Mouse (Mus musculus) midbrain, embryonic 16.5 days (tissue): ENCODE data around the gene Sdhaf1. TPM values are rescaled to one million over a fixed set of nuclear protein-coding genes. Genes with fewer than 3 reads are reported as not detected.

Experiments used
- ATAC-seq: fragments of 200-750 bp; cut with Nextera tagmentation; 2 replicates; pipeline ENCODE4 v1.8.0; 2017; ENCODE audit warnings: moderate TSS enrichment
- H3K27ac ChIP-seq: fragments of 300-500 bp; sonication (generic); 2 replicates; pipeline ENCODE4 v1.5.1; 2014; ENCODE audit warnings: mild to moderate bottlenecking, low read length, mixed read lengths
- H3K27me3 ChIP-seq: fragments of 300-500 bp; sonication (generic); 2 replicates; pipeline ENCODE4 v1.6.1; 2014; ENCODE audit warnings: low read depth, low read length, mixed read lengths; ENCODE audit not compliant: control insufficient read depth, insufficient read depth
- H3K36me3 ChIP-seq: fragments of 300-500 bp; sonication (generic); 2 replicates; pipeline ENCODE4 v1.6.1; 2014; ENCODE audit warnings: mild to moderate bottlenecking, low read length, moderate library complexity, mixed read lengths; ENCODE audit not compliant: control insufficient read depth, insufficient read depth
- H3K4me1 ChIP-seq: fragments of 300-500 bp; sonication (generic); 2 replicates; pipeline ENCODE4 v1.6.1; 2014; ENCODE audit warnings: mild to moderate bottlenecking, low read length, mixed read lengths; ENCODE audit not compliant: control insufficient read depth, insufficient read depth
- H3K4me2 ChIP-seq: fragments of 300-500 bp; sonication (generic); 2 replicates; pipeline ENCODE4 v1.6.1; 2014; ENCODE audit warnings: mild to moderate bottlenecking, low read length, mixed read lengths
- H3K4me3 ChIP-seq: fragments of 300-500 bp; sonication (generic); 2 replicates; pipeline ENCODE4 v1.5.1; 2014; ENCODE audit warnings: low read depth, mild to moderate bottlenecking, low read length, moderate library complexity, mixed read lengths
- H3K9ac ChIP-seq: fragments of 300-500 bp; sonication (generic); 2 replicates; pipeline ENCODE4 v1.6.1; 2014; ENCODE audit warnings: low read depth, low read length, mixed read lengths
- H3K9me3 ChIP-seq: fragments of 300-500 bp; sonication (generic); replicated peaks from 2 replicates; pipeline ENCODE4 v1.6.1; 2014; ENCODE audit warnings: mild to moderate bottlenecking, low read length, mixed read lengths; ENCODE audit not compliant: control insufficient read depth, poor library complexity, severe bottlenecking
- WGBS: fragments of 180-500 bp; shearing (Covaris S2); extraction: QIAGEN DNeasy Blood & Tissue Kit; methylation state at CpG from one replicate; pipeline ENCODE4 v1.1.7; 2014; 5-methylcytosine and 5-hydroxymethylcytosine counted together
- polyA plus RNA-seq: library from polyadenylated mRNA; unstranded; fragments of >200 nt; fragmentation: Nextera tagmentation; extraction: Ambion mirVana; gene quantifications from 2 replicates; pipeline ENCODE4 v1.2.1, GENCODE M21; 2015

Gene Sdhaf1
- polyA plus RNA-seq: 15.2 and 16.9 TPM in 2 replicates

- Histone ChIP-seq H3K9me3 (no peaks in the 10 kb centered on the region; the same call in 1 of the 2 replicates), H3K27ac (peak within 1 kb of the TSS; percentile 8), H3K27me3 (no peaks in the 10 kb centered on the region), H3K36me3 (no peaks in the 10 kb centered on the region), H3K4me2 (peak within 1 kb of the TSS; percentile 87), H3K4me3 (peak within 1 kb of the TSS; percentile 75), H3K9ac (peak within 1 kb of the TSS; percentile 22; the same call in 1 of the 2 replicates), H3K4me1 (peaks cover 14% of the 10 kb centered on the region)
- no peak for ATAC-seq
- WGBS: 76% methylated on average over 3 of the region's 3 CpGs
Measured at GRCm38 (mm10) chr7:30323795-30324194, at the start of gene Sdhaf1. Gene Sdhaf1, minus strand, starts transcription at chr7:30323895.

- ATAC-seq: no peak
- Histone ChIP-seq H3K9ac (no peak overlapping the region), H3K4me3 (no peak overlapping the region), H3K27me3 (no peaks in the 10 kb centered on the region), H3K9me3 (no peaks in the 10 kb centered on the region), H3K36me3 (no peaks in the 10 kb centered on the region), H3K27ac (no peak overlapping the region), H3K4me2 (no peak overlapping the region), H3K4me1 (peaks cover 7% of the 10 kb centered on the region)
- 85% methylated on average over 2 of the region's 2 CpGs for WGBS
Measured at GRCm38 (mm10) chr7:30367466-30367865, 43.8 kb upstream of the Sdhaf1 start.

- H3K9ac ChIP-seq: peak overlapping the region; percentile 96
- peak overlapping the region; percentile 77 for H3K4me3 ChIP-seq
- no peaks in the 10 kb centered on the region for H3K9me3 ChIP-seq
- peaks cover 15% of the 10 kb centered on the region for H3K36me3 ChIP-seq
- no peaks in the 10 kb centered on the region for H3K27me3 ChIP-seq
- peak overlapping the region; percentile 62 for H3K27ac ChIP-seq
- H3K4me2 ChIP-seq: peak overlapping the region; percentile 70
- peak; percentile 61 for ATAC-seq
- peaks cover 36% of the 10 kb centered on the region for H3K4me1 ChIP-seq
- WGBS: 65% methylated on average over 6 of the region's 6 CpGs
Measured at GRCm38 (mm10) chr7:30363344-30363738, 39.6 kb upstream of the Sdhaf1 start.

- Histone ChIP-seq H3K36me3 (peaks cover 15% of the 10 kb centered on the region), H3K4me1 (peaks cover 41% of the 10 kb centered on the region)
Measured at GRCm38 (mm10) chr7:30362652-30363343, 39.1 kb upstream of the Sdhaf1 start, which contains the start of gene Lrfn3. Gene Lrfn3, minus strand, starts transcription at chr7:30362772.

GRCm38 (mm10) chr7:30360028-30360427 lies 36.3 kb upstream of the Sdhaf1 start:
- no peak overlapping the region for H3K9ac ChIP-seq
- no peak overlapping the region for H3K4me2 ChIP-seq
- H3K4me3 ChIP-seq: no peak overlapping the region
- no peaks in the 10 kb centered on the region for H3K9me3 ChIP-seq
- H3K36me3 ChIP-seq: peaks cover 23% of the 10 kb centered on the region
- no peaks in the 10 kb centered on the region for H3K27me3 ChIP-seq
- 91% methylated on average over 17 of the region's 17 CpGs for WGBS
- H3K27ac ChIP-seq: no peak overlapping the region
- ATAC-seq: no peak
- H3K4me1 ChIP-seq: peaks cover 47% of the 10 kb centered on the region

More at GRCm38 (mm10) chr7:30362652-30363343, 39.1 kb upstream of the Sdhaf1 start, which contains the start of gene Lrfn3:
- peak within 1 kb of the TSS; percentile 70 for H3K4me2 ChIP-seq
- H3K9me3 ChIP-seq: no peaks in the 10 kb centered on the region
- under 1% methylated on average over 36 of the region's 55 CpGs for WGBS
- peak within 1 kb of the TSS; percentile 62 for H3K27ac ChIP-seq
- peak within 1 kb of the TSS; percentile 77 for H3K4me3 ChIP-seq
- ATAC-seq: peak; percentile 70
- H3K27me3 ChIP-seq: no peaks in the 10 kb centered on the region
- H3K9ac ChIP-seq: peak within 1 kb of the TSS; percentile 96

GRCm38 (mm10) chr7:30359276-30359865 lies 35.7 kb upstream of the Sdhaf1 start:
- Histone ChIP-seq H3K27me3 (no peaks in the 10 kb centered on the region), H3K4me1 (peaks cover 47% of the 10 kb centered on the region), H3K36me3 (peaks cover 23% of the 10 kb centered on the region), H3K9me3 (no peaks in the 10 kb centered on the region), H3K27ac (no peak overlapping the region), H3K9ac (no peak overlapping the region), H3K4me3 (no peak overlapping the region), H3K4me2 (no peak overlapping the region)
- 88% methylated on average over 31 of the region's 31 CpGs for WGBS
- ATAC-seq: no peak

- H3K27ac ChIP-seq: no peak overlapping the region
- no peak overlapping the region; the same call in 1 of the 2 replicates for H3K4me2 ChIP-seq
- no peak for ATAC-seq
- WGBS: 73% methylated on average over 7 of the region's 7 CpGs
- H3K9ac ChIP-seq: no peak overlapping the region
- H3K4me3 ChIP-seq: no peak overlapping the region
- H3K27me3 ChIP-seq: no peaks in the 10 kb centered on the region
- no peaks in the 10 kb centered on the region for H3K9me3 ChIP-seq
- H3K36me3 ChIP-seq: peaks cover 23% of the 10 kb centered on the region
- peaks cover 45% of the 10 kb centered on the region for H3K4me1 ChIP-seq
Measured at GRCm38 (mm10) chr7:30358378-30359186, 34.9 kb upstream of the Sdhaf1 start.

- no peak overlapping the region for H3K4me2 ChIP-seq
- peak; percentile 19; the same call in 1 of the 2 replicates for ATAC-seq
- no peak overlapping the region for H3K4me3 ChIP-seq
- H3K27ac ChIP-seq: no peak overlapping the region
- WGBS: 66% methylated on average over 4 of the region's 4 CpGs
- peaks cover 8% of the 10 kb centered on the region; the same call in 1 of the 2 replicates for H3K36me3 ChIP-seq
- no peaks in the 10 kb centered on the region for H3K9me3 ChIP-seq
- peaks cover 20% of the 10 kb centered on the region for H3K4me1 ChIP-seq
- no peak overlapping the region for H3K9ac ChIP-seq
- peaks cover 3% of the 10 kb centered on the region; the same call in 1 of the 2 replicates for H3K27me3 ChIP-seq
Measured at GRCm38 (mm10) chr7:30354059-30354458, 30.4 kb upstream of the Sdhaf1 start.
